Mouse (Mus musculus): Measurements from ENCODE around the gene Prss28.

Gene Prss28

DNA sequence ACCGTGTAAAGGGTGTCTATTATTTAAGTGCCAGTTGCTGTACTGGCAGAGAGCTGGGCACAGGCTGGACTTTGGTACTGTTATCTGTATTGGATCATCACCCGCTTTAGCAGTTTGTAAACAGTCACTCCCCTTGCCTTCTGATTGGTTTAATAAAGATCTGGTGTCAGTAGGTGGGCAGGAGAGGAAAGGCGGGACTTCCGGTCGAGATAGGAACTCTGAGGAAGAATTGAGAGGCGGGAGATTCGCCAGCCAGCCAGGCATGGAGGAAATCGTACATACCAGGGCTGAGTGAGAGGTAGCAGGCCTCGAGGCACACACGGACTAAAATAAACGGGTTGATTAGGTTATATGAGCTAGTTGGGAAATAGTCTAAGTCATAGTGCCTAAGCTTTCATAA lies 26.3 kb upstream of the Prss28 start:
- no peak for TF ChIP-seq CTCF (conservative IDR thresholded peaks at IDR 0.05; ENCODE audit: low read length)
- TF ChIP-seq NANOG (IDR thresholded peaks at IDR 0.05; ENCODE audit: borderline replicate concordance, low read length) = no peak
- no peak for TF ChIP-seq POU5F1 (IDR thresholded peaks at IDR 0.05; ENCODE audit: borderline replicate concordance, low read length)
- Histone ChIP-seq H3K4me3 (replicated peaks; ENCODE audit: low read length) (peak overlapping the region; percentile 63), H3K36me3 (ENCODE audit: insufficient read depth, low read length) (no peaks in the 10 kb centered on the region)

DNA sequence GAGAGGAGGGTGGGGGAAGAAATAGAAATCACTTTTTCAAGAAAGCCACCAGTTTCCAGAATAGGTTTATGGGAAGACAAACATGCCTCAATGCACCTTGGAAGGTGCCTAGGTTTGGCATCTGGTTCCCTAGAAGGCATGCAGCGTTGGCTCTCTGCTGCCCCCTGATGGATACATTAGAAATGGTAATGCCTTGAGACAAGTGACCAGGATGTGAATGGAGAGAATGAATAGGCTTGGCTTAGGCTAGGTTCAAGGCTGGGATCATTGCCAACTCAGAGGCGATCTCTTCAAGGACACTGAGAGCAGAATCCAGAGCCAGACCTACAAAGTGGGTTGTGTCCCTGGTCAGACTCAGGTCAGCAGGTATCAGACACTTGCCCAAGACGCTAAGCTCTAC lies 23.4 kb upstream of the Prss28 start:
- no peak overlapping the region for H3K4me3 ChIP-seq (replicated peaks; ENCODE audit: low read length)
- no peaks in the 10 kb centered on the region for H3K36me3 ChIP-seq (ENCODE audit: insufficient read depth, low read length)
- no peaks in the 10 kb centered on the region for H3K27me3 ChIP-seq (ENCODE audit: insufficient read depth, low read length)
- peaks cover 21% of the 10 kb centered on the region for H3K4me1 ChIP-seq (replicated peaks; ENCODE audit: low read depth, low read length)
- H3K9me3 ChIP-seq (ENCODE audit: low read length) = no peaks in the 10 kb centered on the region
- TF ChIP-seq POU5F1 (IDR thresholded peaks at IDR 0.05; ENCODE audit: borderline replicate concordance, low read length) (no peak), CTCF (conservative IDR thresholded peaks at IDR 0.05; ENCODE audit: low read length) (peak; percentile 98)

More for the DNA sequence above, 26.3 kb upstream of the Prss28 start:
- Histone ChIP-seq H3K4me1 (replicated peaks; ENCODE audit: low read depth, low read length) (peaks cover 19% of the 10 kb centered on the region), H3K27me3 (ENCODE audit: insufficient read depth, low read length) (no peaks in the 10 kb centered on the region), H3K9me3 (ENCODE audit: low read length) (no peaks in the 10 kb centered on the region)

- H3K27me3 ChIP-seq (ENCODE audit: insufficient read depth, low read length) = no peaks in the 10 kb centered on the region
- TF ChIP-seq NANOG (IDR thresholded peaks at IDR 0.05; ENCODE audit: borderline replicate concordance, low read length) = no peak
- peak; percentile 45 for TF ChIP-seq CTCF (conservative IDR thresholded peaks at IDR 0.05; ENCODE audit: low read length)
- H3K9me3 ChIP-seq (ENCODE audit: low read length) = no peaks in the 10 kb centered on the region
- no peaks in the 10 kb centered on the region for H3K36me3 ChIP-seq (ENCODE audit: insufficient read depth, low read length)
- H3K4me3 ChIP-seq (replicated peaks; ENCODE audit: low read length) = no peak overlapping the region
- peaks cover 20% of the 10 kb centered on the region for H3K4me1 ChIP-seq (replicated peaks; ENCODE audit: low read depth, low read length)
Observed at GRCm38 (mm10) chr17:25288842-25289241, 19.6 kb upstream of the Prss28 start.

DNA sequence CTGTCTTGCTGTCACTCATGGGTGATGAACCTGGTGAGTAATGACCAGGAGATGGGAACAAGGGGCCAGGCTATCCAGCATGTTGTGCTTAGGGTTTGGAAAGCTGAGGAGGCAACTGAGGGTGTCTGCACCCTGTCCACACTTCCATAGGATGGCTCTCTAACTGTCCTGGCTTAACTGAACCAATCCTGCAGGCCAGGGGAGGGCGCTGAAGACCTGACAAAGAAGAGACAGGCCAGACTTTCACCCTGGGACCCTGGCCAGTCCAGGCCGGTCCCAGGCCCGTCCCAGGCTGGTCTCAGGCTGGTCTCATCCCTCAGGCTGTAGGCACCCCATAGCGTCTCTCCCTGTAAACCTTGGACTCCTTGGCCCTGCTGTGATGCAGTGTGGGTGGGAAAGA lies 18.0 kb upstream of the Prss28 start:
- TF ChIP-seq CTCF (conservative IDR thresholded peaks at IDR 0.05; ENCODE audit: low read length) (no peak), NANOG (IDR thresholded peaks at IDR 0.05; ENCODE audit: borderline replicate concordance, low read length) (no peak), POU5F1 (IDR thresholded peaks at IDR 0.05; ENCODE audit: borderline replicate concordance, low read length) (no peak)
- Histone ChIP-seq H3K27me3 (ENCODE audit: insufficient read depth, low read length) (no peaks in the 10 kb centered on the region), H3K4me3 (replicated peaks; ENCODE audit: low read length) (no peak overlapping the region), H3K36me3 (ENCODE audit: insufficient read depth, low read length) (no peaks in the 10 kb centered on the region), H3K4me1 (replicated peaks; ENCODE audit: low read depth, low read length) (peaks cover 13% of the 10 kb centered on the region), H3K9me3 (ENCODE audit: low read length) (no peaks in the 10 kb centered on the region)

GRCm38 (mm10) chr17:25293495-25293894 lies 15.0 kb upstream of the Prss28 start:
- no peak for TF ChIP-seq CTCF (conservative IDR thresholded peaks at IDR 0.05; ENCODE audit: low read length)
- TF ChIP-seq NANOG (IDR thresholded peaks at IDR 0.05; ENCODE audit: borderline replicate concordance, low read length) = no peak
- no peak for TF ChIP-seq POU5F1 (IDR thresholded peaks at IDR 0.05; ENCODE audit: borderline replicate concordance, low read length)

GRCm38 (mm10) chr17:25294111-25294510 lies 14.3 kb upstream of the Prss28 start:
- 0 out of 2 replicates have a peak, but pooled peaks cover 8% of the 10 kb centered on the region for H3K4me1 ChIP-seq (replicated peaks; ENCODE audit: low read depth, low read length)
- H3K36me3 ChIP-seq (ENCODE audit: insufficient read depth, low read length) = no peaks in the 10 kb centered on the region
- peaks cover 9% of the 10 kb centered on the region for H3K27me3 ChIP-seq (ENCODE audit: insufficient read depth, low read length)
- no peak overlapping the region for H3K4me3 ChIP-seq (replicated peaks; ENCODE audit: low read length)
- no peak for TF ChIP-seq POU5F1 (IDR thresholded peaks at IDR 0.05; ENCODE audit: borderline replicate concordance, low read length)
- TF ChIP-seq NANOG (IDR thresholded peaks at IDR 0.05; ENCODE audit: borderline replicate concordance, low read length) = no peak
- no peak for TF ChIP-seq CTCF (conservative IDR thresholded peaks at IDR 0.05; ENCODE audit: low read length)
- H3K9me3 ChIP-seq (ENCODE audit: low read length) = no peaks in the 10 kb centered on the region

More at GRCm38 (mm10) chr17:25293495-25293894, 15.0 kb upstream of the Prss28 start:
- Histone ChIP-seq H3K4me1 (replicated peaks; ENCODE audit: low read depth, low read length) (peaks cover 8% of the 10 kb centered on the region; the same call in 1 of the 2 replicates), H3K36me3 (ENCODE audit: insufficient read depth, low read length) (no peaks in the 10 kb centered on the region), H3K4me3 (replicated peaks; ENCODE audit: low read length) (no peak overlapping the region), H3K27me3 (ENCODE audit: insufficient read depth, low read length) (peaks cover 5% of the 10 kb centered on the region; the same call in 1 of the 2 replicates), H3K9me3 (ENCODE audit: low read length) (no peaks in the 10 kb centered on the region)

DNA sequence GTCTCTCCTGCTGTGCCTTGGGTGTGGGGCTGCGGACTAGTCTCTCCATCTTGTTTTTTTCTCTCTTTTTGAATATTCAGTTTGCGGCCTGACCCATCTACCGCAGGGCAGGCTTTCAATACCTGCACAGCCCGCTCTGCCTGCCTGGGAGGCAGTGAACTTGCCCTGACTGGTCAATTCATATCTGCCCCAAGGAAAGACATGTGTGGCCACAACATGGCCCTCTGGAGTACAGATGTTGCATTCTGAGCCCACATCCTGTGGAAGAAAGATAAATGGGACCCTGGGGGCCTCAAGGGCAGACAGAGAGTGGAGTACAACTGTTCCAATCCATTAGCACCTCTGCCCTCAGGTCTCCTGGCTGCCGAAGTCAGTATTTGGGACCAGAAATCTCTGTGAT lies 10.4 kb upstream of the Prss28 start, which contains the start of gene Prss34:
Gene Prss34 (plus strand): TSS at position 301 of the 400 bp plus-strand sequence.
- TF ChIP-seq POU5F1 (IDR thresholded peaks at IDR 0.05; ENCODE audit: borderline replicate concordance, low read length) (no peak), CTCF (conservative IDR thresholded peaks at IDR 0.05; ENCODE audit: low read length) (no peak), NANOG (IDR thresholded peaks at IDR 0.05; ENCODE audit: borderline replicate concordance, low read length) (no peak)
- Histone ChIP-seq H3K9me3 (ENCODE audit: low read length) (no peaks in the 10 kb centered on the region), H3K4me1 (replicated peaks; ENCODE audit: low read depth, low read length) (no peaks in the 10 kb centered on the region), H3K27me3 (ENCODE audit: insufficient read depth, low read length) (peaks cover 12% of the 10 kb centered on the region), H3K4me3 (replicated peaks; ENCODE audit: low read length) (no peak within 1 kb of the TSS), H3K36me3 (ENCODE audit: insufficient read depth, low read length) (no peaks in the 10 kb centered on the region)

- TF ChIP-seq NANOG (IDR thresholded peaks at IDR 0.05; ENCODE audit: borderline replicate concordance, low read length) (no peak), POU5F1 (IDR thresholded peaks at IDR 0.05; ENCODE audit: borderline replicate concordance, low read length) (no peak), CTCF (conservative IDR thresholded peaks at IDR 0.05; ENCODE audit: low read length) (no peak)
- H3K9me3 ChIP-seq (ENCODE audit: low read length) = no peaks in the 10 kb centered on the region
- H3K27me3 ChIP-seq (ENCODE audit: insufficient read depth, low read length) = no peaks in the 10 kb centered on the region; the same call in 1 of the 2 replicates
- H3K4me1 ChIP-seq (replicated peaks; ENCODE audit: low read depth, low read length) = 0 out of 2 replicates have a peak, but pooled peaks cover 4% of the 10 kb centered on the region
- no peaks in the 10 kb centered on the region for H3K36me3 ChIP-seq (ENCODE audit: insufficient read depth, low read length)
- H3K4me3 ChIP-seq (replicated peaks; ENCODE audit: low read length) = no peak within 1 kb of the TSS
Observed at GRCm38 (mm10) chr17:25318354-25318753, 9.9 kb downstream of the Prss28 start, which contains the start of gene Prss29. Gene Prss29, plus strand, starts transcription at chr17:25318654.

GRCm38 (mm10) chr17:25320819-25321218 lies 12.4 kb downstream of the Prss28 start:
- no peak for TF ChIP-seq POU5F1 (IDR thresholded peaks at IDR 0.05; ENCODE audit: borderline replicate concordance, low read length)
- no peak for TF ChIP-seq NANOG (IDR thresholded peaks at IDR 0.05; ENCODE audit: borderline replicate concordance, low read length)
- TF ChIP-seq CTCF (conservative IDR thresholded peaks at IDR 0.05; ENCODE audit: low read length) = no peak
- Histone ChIP-seq H3K36me3 (ENCODE audit: insufficient read depth, low read length) (no peaks in the 10 kb centered on the region), H3K4me1 (replicated peaks; ENCODE audit: low read depth, low read length) (no peaks in the 10 kb centered on the region), H3K9me3 (ENCODE audit: low read length) (no peaks in the 10 kb centered on the region), H3K4me3 (replicated peaks; ENCODE audit: low read length) (no peak overlapping the region), H3K27me3 (ENCODE audit: insufficient read depth, low read length) (no peaks in the 10 kb centered on the region; the same call in 1 of the 2 replicates)

Measured in E14TG2a.4 (cell line).